Mouse (Mus musculus): ENCODE data around the gene Crb2. TPM values are rescaled to one million over a fixed set of nuclear protein-coding genes. Genes with fewer than 3 reads are reported as not detected.

The Crb2 gene
- polyA plus RNA-seq, 1 experiment from 2014 or later, result 1.5 TPM

DNA sequence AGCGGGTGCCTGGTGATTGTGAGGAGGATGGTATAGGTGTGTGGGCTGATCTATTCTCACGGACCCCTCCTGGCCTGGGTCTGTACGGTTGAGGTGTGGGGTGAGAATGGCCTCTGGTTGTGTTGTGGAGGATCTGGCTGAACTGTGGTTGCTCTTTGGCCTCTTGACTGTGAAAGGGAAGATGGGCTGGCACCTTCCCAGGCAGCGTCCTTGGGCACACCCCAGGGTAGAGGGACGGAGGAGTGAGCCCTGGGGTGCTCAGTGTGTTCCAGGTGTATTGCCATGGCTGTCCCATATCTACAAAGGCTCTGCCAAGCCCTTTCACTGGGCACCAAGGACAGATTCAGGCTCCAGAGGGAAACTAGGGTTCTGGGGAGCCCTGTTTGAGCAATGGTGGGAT is 13.0 kb downstream of the Crb2 start:
- WGBS (ENCODE audit: insufficient replicate concordance), result 64% methylated on average over 5 of the region's 5 CpGs
- Histone ChIP-seq H3K4me3 (no peak overlapping the region), H3K27me3 (replicated peaks) (peaks cover 93% of the 10 kb centered on the region), H3K9me3 (replicated peaks) (no peaks in the 10 kb centered on the region), H3K4me2 (no peak overlapping the region), H3K27ac (no peak overlapping the region), H3K4me1 (peaks cover 8% of the 10 kb centered on the region; the same call in 1 of the 2 replicates), H3K36me3 (no peaks in the 10 kb centered on the region), H3K9ac (no peak overlapping the region)
- no peak for ATAC-seq

DNA sequence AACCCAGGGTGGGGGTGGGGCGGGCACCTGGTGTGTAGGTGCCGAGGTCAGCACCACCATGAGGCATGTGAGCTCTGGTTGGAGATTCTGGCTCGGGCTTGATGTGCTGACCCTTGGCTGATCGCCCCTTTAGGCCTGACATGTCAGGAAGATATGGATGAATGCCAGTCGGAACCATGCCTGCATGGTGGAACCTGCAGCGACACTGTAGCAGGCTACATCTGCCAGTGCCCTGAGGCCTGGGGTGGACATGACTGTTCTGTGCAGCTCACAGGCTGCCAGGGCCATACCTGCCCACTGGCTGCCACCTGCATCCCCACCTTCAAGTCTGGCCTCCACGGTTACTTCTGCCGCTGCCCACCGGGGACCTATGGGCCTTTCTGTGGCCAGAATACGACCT is 13.9 kb downstream of the Crb2 start:
- no peaks in the 10 kb centered on the region for H3K9me3 ChIP-seq (replicated peaks)
- H3K4me2 ChIP-seq, result no peak overlapping the region
- H3K27ac ChIP-seq, result no peak overlapping the region
- ATAC-seq, result no peak
- peaks cover 94% of the 10 kb centered on the region for H3K27me3 ChIP-seq (replicated peaks)
- WGBS (ENCODE audit: insufficient replicate concordance), result 69% methylated on average over 10 of the region's 10 CpGs
- no peak overlapping the region for H3K4me3 ChIP-seq
- H3K4me1 ChIP-seq, result peaks cover 8% of the 10 kb centered on the region; the same call in 1 of the 2 replicates
- H3K36me3 ChIP-seq, result no peaks in the 10 kb centered on the region
- H3K9ac ChIP-seq, result no peak overlapping the region

DNA sequence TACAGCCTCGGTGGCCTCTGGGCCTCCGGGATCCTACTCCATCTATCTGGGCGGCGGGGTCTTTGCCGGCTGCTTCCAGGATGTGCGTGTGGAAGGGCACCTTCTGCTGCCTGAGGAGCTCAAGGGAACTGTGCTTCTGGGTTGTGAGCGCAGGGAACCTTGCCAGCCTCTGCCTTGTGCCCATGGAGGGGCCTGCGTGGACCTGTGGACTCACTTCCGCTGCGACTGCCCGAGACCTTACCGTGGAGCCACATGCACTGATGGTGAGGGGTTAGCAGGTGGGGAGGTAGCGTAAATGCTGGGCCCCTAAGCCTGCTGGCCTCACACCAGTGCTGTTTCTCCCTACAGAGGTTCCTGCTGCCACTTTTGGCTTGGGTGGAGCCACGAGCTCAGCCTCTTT is 14.7 kb downstream of the Crb2 start:
- peaks cover 8% of the 10 kb centered on the region; the same call in 1 of the 2 replicates for H3K4me1 ChIP-seq
- no peak for ATAC-seq

DNA sequence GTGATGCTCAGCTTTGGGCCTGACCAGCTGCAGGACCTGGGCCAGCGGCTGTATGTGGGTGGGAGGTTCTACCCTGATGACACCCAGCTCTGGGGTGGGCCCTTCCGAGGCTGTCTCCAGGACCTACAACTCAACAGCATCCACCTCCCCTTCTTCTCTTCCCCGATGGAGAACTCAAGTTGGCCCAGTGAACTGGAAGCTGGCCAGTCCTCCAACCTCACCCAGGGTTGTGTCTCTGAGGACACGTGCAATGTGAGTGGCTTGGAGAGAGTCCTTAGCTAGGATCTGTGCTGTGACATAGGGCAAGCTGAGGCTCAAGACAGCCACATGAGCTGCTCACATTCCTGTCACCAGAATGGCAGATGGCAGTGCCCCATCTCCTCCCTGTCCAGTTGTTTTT is 15.3 kb downstream of the Crb2 start:
- peaks cover 6% of the 10 kb centered on the region; the same call in 1 of the 2 replicates for H3K4me1 ChIP-seq
- ATAC-seq, result no peak
- H3K27me3 ChIP-seq (replicated peaks), result peaks cover 97% of the 10 kb centered on the region
- H3K36me3 ChIP-seq, result no peaks in the 10 kb centered on the region
- H3K4me3 ChIP-seq, result no peak overlapping the region
- no peak overlapping the region for H3K4me2 ChIP-seq
- no peak overlapping the region for H3K27ac ChIP-seq
- no peak overlapping the region for H3K9ac ChIP-seq
- no peaks in the 10 kb centered on the region for H3K9me3 ChIP-seq (replicated peaks)
- 72% methylated on average over 4 of the region's 4 CpGs for WGBS (ENCODE audit: insufficient replicate concordance)

More for the DNA sequence above, 14.7 kb downstream of the Crb2 start:
- H3K9me3 ChIP-seq (replicated peaks), result no peaks in the 10 kb centered on the region
- H3K27ac ChIP-seq, result no peak overlapping the region
- no peak overlapping the region for H3K9ac ChIP-seq
- peaks cover 98% of the 10 kb centered on the region for H3K27me3 ChIP-seq (replicated peaks)
- H3K36me3 ChIP-seq, result no peaks in the 10 kb centered on the region
- no peak overlapping the region for H3K4me2 ChIP-seq
- WGBS (ENCODE audit: insufficient replicate concordance), result 80% methylated on average over 14 of the region's 14 CpGs
- H3K4me3 ChIP-seq, result no peak overlapping the region

DNA sequence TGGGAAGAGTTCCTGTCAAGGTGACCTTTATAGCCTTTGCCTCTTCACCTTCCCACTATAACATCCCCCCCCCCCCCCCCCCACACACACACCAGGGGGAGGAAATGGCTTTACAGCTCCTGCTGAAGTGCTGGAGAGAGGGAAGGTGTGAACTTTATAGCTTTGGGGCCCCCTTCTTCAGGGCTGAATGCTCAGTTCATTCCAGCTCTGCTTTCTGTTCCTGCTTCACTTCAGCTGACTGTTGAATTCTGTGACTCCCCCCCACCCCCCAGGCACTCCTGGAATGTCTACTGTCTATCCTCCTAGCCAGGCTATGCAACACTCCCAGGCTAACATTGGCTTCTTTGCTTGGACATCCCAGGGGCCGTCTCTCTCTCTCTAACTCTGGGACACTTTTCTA is 20.0 kb downstream of the Crb2 start:
- no peak overlapping the region for H3K9ac ChIP-seq
- H3K27ac ChIP-seq, result no peak overlapping the region
- H3K4me1 ChIP-seq, result no peaks in the 10 kb centered on the region
- no peak overlapping the region for H3K4me3 ChIP-seq
- no peak overlapping the region for H3K4me2 ChIP-seq
- peaks cover 7% of the 10 kb centered on the region for H3K36me3 ChIP-seq
- WGBS (ENCODE audit: insufficient replicate concordance), result 32% methylated on average over 1 of the region's 1 CpGs
- no peaks in the 10 kb centered on the region for H3K9me3 ChIP-seq (replicated peaks)
- no peak for ATAC-seq
- peaks cover 56% of the 10 kb centered on the region for H3K27me3 ChIP-seq (replicated peaks)

DNA sequence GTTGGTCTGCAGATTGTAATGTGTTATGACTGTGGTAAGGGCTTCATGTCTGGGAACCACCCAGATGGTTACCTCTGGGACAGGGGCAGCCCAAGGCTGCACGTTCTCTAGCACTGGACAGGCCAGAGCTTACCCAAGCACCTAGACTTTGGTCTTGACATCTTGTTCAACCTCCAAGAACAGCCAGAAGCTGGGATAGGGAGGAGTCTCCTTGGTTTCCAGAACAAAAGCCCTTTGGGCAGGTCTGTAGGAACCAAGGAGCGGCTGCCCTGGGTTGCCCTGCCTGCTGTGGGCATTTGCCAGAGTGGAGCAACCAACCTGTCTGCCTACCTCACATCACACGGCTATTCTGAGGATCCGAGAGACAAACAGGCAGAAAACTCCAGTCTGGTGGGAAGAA is 21.0 kb downstream of the Crb2 start:
- 66% methylated on average over 4 of the region's 4 CpGs for WGBS (ENCODE audit: insufficient replicate concordance)
- ATAC-seq, result no peak
- Histone ChIP-seq H3K9ac (no peak overlapping the region), H3K9me3 (replicated peaks) (no peaks in the 10 kb centered on the region), H3K4me3 (no peak overlapping the region), H3K27me3 (replicated peaks) (peaks cover 46% of the 10 kb centered on the region), H3K4me1 (peaks cover 6% of the 10 kb centered on the region), H3K27ac (no peak overlapping the region), H3K4me2 (no peak overlapping the region), H3K36me3 (peaks cover 8% of the 10 kb centered on the region)

DNA sequence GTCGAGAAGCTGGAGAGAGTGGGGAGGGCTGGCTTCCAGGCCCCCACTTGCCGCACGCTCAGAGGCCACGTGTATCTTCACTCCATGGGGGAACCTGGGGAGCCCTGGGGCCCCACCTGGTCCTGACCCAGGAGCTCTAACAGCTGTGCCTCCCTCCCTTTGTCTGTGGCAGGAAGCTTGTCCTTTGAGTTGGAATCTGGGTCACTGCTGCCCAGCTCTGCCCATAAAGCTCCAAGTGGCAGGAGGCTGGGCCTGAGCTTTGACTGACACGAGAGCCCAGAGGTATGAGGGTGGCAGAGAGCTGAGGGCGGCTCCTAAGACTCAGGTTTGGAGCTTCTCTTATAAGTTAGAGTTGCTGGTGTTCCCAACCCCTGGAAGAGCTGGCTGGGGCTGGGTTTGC is 23.1 kb downstream of the Crb2 start:
- no peak for ATAC-seq
- peaks cover 10% of the 10 kb centered on the region for H3K4me1 ChIP-seq
- peaks cover 12% of the 10 kb centered on the region for H3K36me3 ChIP-seq
- H3K9ac ChIP-seq, result no peak overlapping the region
- WGBS (ENCODE audit: insufficient replicate concordance), result 75% methylated on average over 6 of the region's 6 CpGs
- H3K9me3 ChIP-seq (replicated peaks), result no peaks in the 10 kb centered on the region
- H3K27ac ChIP-seq, result no peak overlapping the region
- no peak overlapping the region for H3K4me3 ChIP-seq
- peaks cover 25% of the 10 kb centered on the region for H3K27me3 ChIP-seq (replicated peaks)
- no peak overlapping the region for H3K4me2 ChIP-seq

DNA sequence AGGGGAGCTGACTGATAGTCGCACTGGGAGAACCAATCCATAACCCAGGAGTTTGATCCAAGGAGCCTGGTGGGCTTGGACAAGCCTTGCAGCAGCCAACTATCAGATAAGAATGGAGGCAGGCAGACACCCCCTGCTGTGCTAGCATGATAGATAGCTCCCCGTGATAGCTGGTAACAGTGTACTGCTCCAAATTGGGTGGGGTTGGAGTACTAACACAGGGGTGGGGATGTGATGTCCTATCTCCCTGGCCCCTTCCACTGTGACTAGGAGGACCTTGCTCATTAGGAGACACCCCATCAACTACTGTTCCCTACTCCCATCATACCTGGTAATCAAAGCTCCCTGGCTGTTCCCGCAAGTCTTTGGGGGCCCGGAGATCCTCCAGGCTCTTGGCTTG is 25.6 kb downstream of the Crb2 start:
- no peaks in the 10 kb centered on the region for H3K9me3 ChIP-seq (replicated peaks)
- 64% methylated on average over 4 of the region's 4 CpGs for WGBS (ENCODE audit: insufficient replicate concordance)
- peaks cover under 1% of the 10 kb centered on the region; the same call in 1 of the 2 replicates for H3K27me3 ChIP-seq (replicated peaks)
- H3K4me1 ChIP-seq, result peaks cover 10% of the 10 kb centered on the region
- H3K4me3 ChIP-seq, result no peak overlapping the region
- H3K9ac ChIP-seq, result no peak overlapping the region
- H3K36me3 ChIP-seq, result peaks cover 20% of the 10 kb centered on the region
- H3K4me2 ChIP-seq, result no peak overlapping the region
- no peak overlapping the region for H3K27ac ChIP-seq
- peak; percentile 54; the same call in 1 of the 2 replicates for ATAC-seq

DNA sequence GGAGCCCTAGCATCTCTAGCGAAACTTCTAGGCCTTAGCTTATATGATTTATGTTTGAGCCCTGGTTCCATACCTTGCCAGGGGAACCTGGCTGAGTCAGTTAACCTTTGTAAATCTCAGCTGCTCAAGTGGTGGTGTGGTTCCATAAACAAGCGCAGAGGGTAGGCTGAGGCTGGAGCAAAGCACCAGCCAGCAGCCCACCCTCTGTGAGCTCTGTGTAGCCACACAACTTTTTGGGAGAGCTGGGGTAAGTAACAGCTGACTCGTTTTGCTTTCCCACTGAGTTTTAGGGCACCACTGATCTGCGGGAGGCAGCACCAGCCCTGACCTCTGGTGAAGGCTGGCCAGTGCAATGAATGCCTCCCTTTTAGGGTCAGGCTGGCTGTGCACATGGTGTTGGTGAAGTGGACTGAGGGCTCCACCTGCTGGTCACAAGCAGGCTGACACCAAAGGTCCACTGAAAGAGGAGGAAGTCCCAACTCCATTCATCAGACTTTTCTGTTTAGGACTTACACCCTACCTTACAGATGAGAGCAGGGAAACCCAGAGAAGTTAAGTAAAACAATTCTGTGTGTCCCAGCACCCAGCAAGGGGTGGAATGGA is 26.7 kb downstream of the Crb2 start:
- H3K4me3 ChIP-seq, result no peak overlapping the region
- ATAC-seq, result peak; percentile 57; the same call in 1 of the 2 replicates
- H3K36me3 ChIP-seq, result peaks cover 20% of the 10 kb centered on the region
- WGBS (ENCODE audit: insufficient replicate concordance), result 49% methylated on average over 4 of the region's 4 CpGs
- H3K4me2 ChIP-seq, result no peak overlapping the region
- no peak overlapping the region for H3K9ac ChIP-seq
- peaks cover 10% of the 10 kb centered on the region for H3K4me1 ChIP-seq
- no peak overlapping the region for H3K27ac ChIP-seq
- no peaks in the 10 kb centered on the region for H3K27me3 ChIP-seq (replicated peaks)
- no peaks in the 10 kb centered on the region for H3K9me3 ChIP-seq (replicated peaks)

DNA sequence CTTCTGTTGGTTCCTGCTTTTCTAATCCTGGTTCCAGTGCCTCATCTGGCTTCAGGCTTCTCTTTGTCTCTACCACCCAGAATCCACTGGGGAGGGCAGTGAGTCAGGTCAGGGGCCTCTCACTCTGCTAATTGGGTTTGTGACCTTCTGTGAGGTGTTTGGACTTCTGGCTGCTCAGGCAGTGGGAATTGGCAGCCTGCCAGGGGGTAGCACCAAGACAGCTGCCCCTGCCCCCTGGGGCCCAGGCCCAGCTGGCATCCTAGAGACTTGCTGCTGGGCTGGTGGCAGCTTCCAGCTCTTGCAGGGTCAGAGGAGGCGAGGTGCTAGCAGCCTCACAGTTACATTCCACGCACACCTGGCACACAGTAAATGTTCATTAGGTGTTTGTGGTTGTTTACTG is 35.6 kb downstream of the Crb2 start:
- no peak overlapping the region for H3K27ac ChIP-seq
- H3K4me3 ChIP-seq, result no peak overlapping the region
- no peak overlapping the region for H3K9ac ChIP-seq
- H3K9me3 ChIP-seq (replicated peaks), result no peaks in the 10 kb centered on the region
- H3K36me3 ChIP-seq, result peaks cover 17% of the 10 kb centered on the region
- WGBS (ENCODE audit: insufficient replicate concordance), result 74% methylated on average over 2 of the region's 2 CpGs
- no peak overlapping the region for H3K4me2 ChIP-seq
- no peaks in the 10 kb centered on the region for H3K4me1 ChIP-seq
- H3K27me3 ChIP-seq (replicated peaks), result no peaks in the 10 kb centered on the region
- no peak for ATAC-seq

DNA sequence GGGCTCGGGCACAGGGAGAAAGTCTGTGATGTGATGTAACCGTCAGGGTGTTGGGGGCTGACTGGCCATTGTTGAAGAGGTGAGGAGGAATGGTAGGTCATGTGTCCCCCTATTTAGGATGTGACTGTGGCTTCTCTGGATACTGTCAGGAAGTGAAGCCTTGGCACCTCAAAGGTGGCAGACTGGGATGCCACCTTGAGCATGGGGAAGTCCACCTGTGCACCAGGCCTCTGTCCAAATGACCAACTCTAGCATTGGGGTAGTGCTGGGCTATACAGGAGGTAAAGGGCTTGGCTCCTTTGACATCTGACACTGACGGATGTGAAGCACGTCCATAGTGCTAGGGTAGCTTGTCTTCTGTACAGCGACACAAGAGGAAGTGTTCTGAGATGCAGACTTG is 36.4 kb downstream of the Crb2 start:
- no peak overlapping the region for H3K4me2 ChIP-seq
- WGBS (ENCODE audit: insufficient replicate concordance), result 79% methylated on average over 5 of the region's 5 CpGs
- no peak overlapping the region for H3K9ac ChIP-seq
- no peaks in the 10 kb centered on the region for H3K27me3 ChIP-seq (replicated peaks)
- H3K27ac ChIP-seq, result no peak overlapping the region
- H3K4me3 ChIP-seq, result no peak overlapping the region
- ATAC-seq, result no peak
- peaks cover 19% of the 10 kb centered on the region for H3K36me3 ChIP-seq
- no peaks in the 10 kb centered on the region for H3K4me1 ChIP-seq
- no peaks in the 10 kb centered on the region for H3K9me3 ChIP-seq (replicated peaks)

DNA sequence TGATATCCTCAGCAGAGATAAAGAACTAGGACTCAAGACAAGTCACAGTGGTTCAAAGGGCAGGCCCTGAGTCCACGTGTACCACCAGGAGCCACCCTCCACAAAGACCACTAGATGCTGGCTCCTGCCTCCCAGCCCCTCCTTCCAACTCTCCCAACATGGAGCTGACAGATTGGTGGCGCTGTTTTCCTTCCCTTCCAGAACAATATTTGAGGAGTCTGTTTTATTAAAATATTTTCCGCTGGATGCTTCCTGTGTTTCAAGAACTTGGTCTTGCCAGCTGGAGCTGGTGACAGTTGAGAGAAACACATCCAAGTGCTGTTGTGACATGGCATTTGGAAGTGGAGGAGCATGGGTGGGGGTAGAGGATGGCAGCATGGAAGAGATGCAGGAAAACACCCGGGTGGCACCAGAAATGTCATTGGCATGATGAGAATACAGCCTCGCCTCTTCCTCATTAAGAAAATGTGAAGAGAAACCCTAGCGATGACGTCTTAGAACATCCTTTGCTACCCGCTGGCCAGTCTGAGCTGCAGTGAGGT is 38.8 kb downstream of the Crb2 start:
- 73% methylated on average over 8 of the region's 8 CpGs for WGBS (ENCODE audit: insufficient replicate concordance)
- Histone ChIP-seq H3K4me2 (no peak overlapping the region), H3K4me3 (no peak overlapping the region), H3K27me3 (replicated peaks) (no peaks in the 10 kb centered on the region), H3K9ac (no peak overlapping the region), H3K9me3 (replicated peaks) (no peaks in the 10 kb centered on the region), H3K36me3 (peaks cover 19% of the 10 kb centered on the region), H3K4me1 (peaks cover 5% of the 10 kb centered on the region; the same call in 1 of the 2 replicates), H3K27ac (no peak overlapping the region)
- ATAC-seq, result no peak

DNA sequence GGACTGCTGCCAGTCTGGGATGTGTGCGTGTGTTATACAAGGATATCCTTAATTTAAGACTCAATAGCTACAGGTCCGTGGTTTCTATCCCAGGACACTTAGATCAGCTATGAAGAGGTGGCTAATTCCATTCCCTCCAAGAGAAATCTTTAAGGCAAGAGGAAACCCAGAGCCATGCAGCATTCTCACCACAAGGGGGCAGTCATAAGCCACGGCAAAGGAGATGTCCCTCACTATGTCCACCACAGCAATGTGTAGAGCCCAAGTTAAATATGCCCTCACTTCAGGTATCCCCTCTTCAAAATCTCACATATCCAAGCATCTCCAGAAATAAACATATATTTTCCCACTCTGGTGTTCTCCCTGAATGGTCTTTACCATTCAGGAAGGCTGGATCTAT is 39.6 kb downstream of the Crb2 start:
- no peak overlapping the region for H3K9ac ChIP-seq
- peaks cover 5% of the 10 kb centered on the region; the same call in 1 of the 2 replicates for H3K4me1 ChIP-seq
- H3K27me3 ChIP-seq (replicated peaks), result no peaks in the 10 kb centered on the region
- no peak overlapping the region for H3K4me2 ChIP-seq
- H3K9me3 ChIP-seq (replicated peaks), result no peaks in the 10 kb centered on the region
- 11% methylated on average over 3 of the region's 3 CpGs for WGBS (ENCODE audit: insufficient replicate concordance)
- no peak for ATAC-seq
- no peak overlapping the region for H3K27ac ChIP-seq
- no peak overlapping the region for H3K4me3 ChIP-seq
- peaks cover 19% of the 10 kb centered on the region for H3K36me3 ChIP-seq

Data from liver, embryonic 12.5 days (tissue).